Mouse (Mus musculus) urinary bladder, postnatal 25 days (tissue): ENCODE measurements around the gene Fhdc1.
A peak's percentile ranks its signal among the peaks of the same experiment; 100 is the strongest.

Source experiments
- DNase-seq: peaks from one replicate; pipeline ENCODE4 v3.0.0; 2022; ENCODE audit warnings: low spot score

Fhdc1 gene

GRCm38 (mm10) chr3:84480006-84480897 is at the start of gene Fhdc1:
Fhdc1 (minus strand) TSS chr3:84480429.
- peak; percentile 56 for DNase-seq

- DNase-seq = no peak
Observed at GRCm38 (mm10) chr3:84529021-84529420, 48.8 kb upstream of the Fhdc1 start.

GRCm38 (mm10) chr3:84524952-84525351 is 44.7 kb upstream of the Fhdc1 start:
- no peak for DNase-seq

GRCm38 (mm10) chr3:84516163-84516562 is 35.9 kb upstream of the Fhdc1 start:
- no peak for DNase-seq

- no peak for DNase-seq
Observed at GRCm38 (mm10) chr3:84512774-84513515, 32.7 kb upstream of the Fhdc1 start.

GRCm38 (mm10) chr3:84505193-84505592 is 25.0 kb upstream of the Fhdc1 start:
- DNase-seq = no peak

GRCm38 (mm10) chr3:84504291-84504690 is 24.1 kb upstream of the Fhdc1 start:
- DNase-seq = no peak

GRCm38 (mm10) chr3:84502101-84502500 is 21.9 kb upstream of the Fhdc1 start:
- DNase-seq = no peak

- no peak for DNase-seq
Observed at GRCm38 (mm10) chr3:84500491-84500890, 20.3 kb upstream of the Fhdc1 start.

GRCm38 (mm10) chr3:84497718-84498117 is 17.5 kb upstream of the Fhdc1 start:
- DNase-seq = no peak

- DNase-seq = no peak
Observed at GRCm38 (mm10) chr3:84492657-84493056, 12.4 kb upstream of the Fhdc1 start.

- DNase-seq = no peak
Observed at GRCm38 (mm10) chr3:84492148-84492547, 11.9 kb upstream of the Fhdc1 start.

- DNase-seq = no peak
Observed at GRCm38 (mm10) chr3:84488716-84489115, 8.5 kb upstream of the Fhdc1 start.

GRCm38 (mm10) chr3:84484891-84485290 is 4.7 kb upstream of the Fhdc1 start:
- no peak for DNase-seq

- no peak for DNase-seq
Observed at GRCm38 (mm10) chr3:84484333-84484732, 4.1 kb upstream of the Fhdc1 start.

- no peak for DNase-seq
Observed at GRCm38 (mm10) chr3:84482121-84482520, 1.9 kb upstream of the Fhdc1 start.

GRCm38 (mm10) chr3:84481104-84481503 is 875 bp upstream of the Fhdc1 start:
- peak; percentile 55 for DNase-seq

- DNase-seq = peak; percentile 35
Observed at GRCm38 (mm10) chr3:84479293-84480005, 780 bp downstream of the Fhdc1 start.

- no peak for DNase-seq
Observed at GRCm38 (mm10) chr3:84478896-84479292, 1.3 kb downstream of the Fhdc1 start.

- DNase-seq = no peak
Observed at GRCm38 (mm10) chr3:84478195-84478594, 2.0 kb downstream of the Fhdc1 start.

- no peak for DNase-seq
Observed at GRCm38 (mm10) chr3:84477498-84477897, 2.7 kb downstream of the Fhdc1 start.

- no peak for DNase-seq
Observed at GRCm38 (mm10) chr3:84474981-84475775, 5.1 kb downstream of the Fhdc1 start.
